ENCODE assay signal across 8 mouse cellular contexts in genomic region chr7:140080503-140081156, GRCm38 (mm10). TPM values are rescaled to one million over a fixed set of nuclear protein-coding genes. Genes with fewer than 3 reads are reported as not detected.
DNase-seq lines count a peak whose midpoint lies in the region; ATAC-seq and TF ChIP-seq lines count a peak whose summit lies in the region.

No protein-coding gene starts in this region.

- H3K9ac ChIP-seq in liver, adult 2 months (ENCODE audit: low read depth, low read length), result no peak overlapping the region

- no peak overlapping the region for H3K27ac ChIP-seq in embryonic fibroblast, embryonic 13.5 days (ENCODE audit: insufficient read depth, low read length)
- no peak overlapping the region for H3K27ac ChIP-seq in liver, adult 2 months (replicated peaks; ENCODE audit: insufficient read depth, low read depth, low read length)

- H3K36me3 ChIP-seq in liver, adult 2 months (ENCODE audit: control insufficient read depth, insufficient read depth, low read length), result no peaks in the 10 kb centered on the region

- no peaks in the 10 kb centered on the region for H3K79me2 ChIP-seq in liver, adult 2 months (ENCODE audit: control insufficient read depth, insufficient read depth, low read length)

- peak; percentile 62; the same call in 1 of the 2 replicates for TF ChIP-seq POLR2A in brain, embryonic 14.5 days (IDR thresholded peaks at IDR 0.05; ENCODE audit: borderline replicate concordance, extremely low read depth, insufficient read depth, insufficient read length, poor library complexity, severe bottlenecking)
- TF ChIP-seq POLR2A in embryonic fibroblast, embryonic 13.5 days (IDR thresholded peaks at IDR 0.05; ENCODE audit: low read depth, low read length), result no peak
- TF ChIP-seq POLR2A in liver, adult 2 months (IDR thresholded peaks at IDR 0.05; ENCODE audit: extremely low read depth, insufficient read depth, low read length), result no peak

- peak overlapping the region; percentile 14; the same call in 1 of the 2 replicates for H3K4me3 ChIP-seq in embryonic fibroblast, embryonic 13.5 days (ENCODE audit: insufficient read depth, low read length)
- H3K4me3 ChIP-seq in liver, adult 2 months (ENCODE audit: insufficient read depth, low read depth, low read length), result no peak overlapping the region

- intact Hi-C loops in heart, postnatal 10 days (cut with DNase I), result no loop called here

- 7% methylated on average over 24 of the region's 24 CpGs for WGBS in liver, adult 2 months

- TF ChIP-seq CTCF in brain, embryonic 14.5 days (IDR thresholded peaks at IDR 0.05; ENCODE audit: borderline replicate concordance, extremely low read depth, insufficient read depth, insufficient read length), result no peak
- TF ChIP-seq CTCF in embryonic fibroblast, embryonic 13.5 days (IDR thresholded peaks at IDR 0.05; ENCODE audit: borderline replicate concordance, insufficient read depth, low read length), result no peak
- TF ChIP-seq CTCF in liver, adult 2 months (IDR thresholded peaks at IDR 0.05; ENCODE audit: low read depth, low read length), result no peak

- H3K4me1 ChIP-seq in embryonic fibroblast, embryonic 13.5 days (ENCODE audit: control insufficient read depth, insufficient read depth, low read length), result no peaks in the 10 kb centered on the region
- no peaks in the 10 kb centered on the region for H3K4me1 ChIP-seq in liver, adult 2 months (ENCODE audit: control insufficient read depth, insufficient read depth, low read length)

- peak; percentile 71 for ATAC-seq in CD4-positive, CD25-positive, alpha-beta regulatory T cell, adult 4 months

- peak; percentile 97 for DNase-seq in brain, embryonic 14.5 days (ENCODE audit: low read depth)
- DNase-seq in heart, postnatal 10 days, result peak; percentile 71 to 77
- DNase-seq in kidney, postnatal 25 days, result peak; percentile 75 to 84
- DNase-seq in liver, adult 2 months (ENCODE audit: extremely low read depth, low read depth, low spot score), result peak; percentile 59
- DNase-seq in neural tube, embryonic 10.5 days (ENCODE audit: extremely low spot score, low spot score), result peak; percentile 85
- DNase-seq in thymus, postnatal 0 days (ENCODE audit: low spot score), result peak; percentile 41

- peaks cover 10% of the 10 kb centered on the region for H3K27me3 ChIP-seq in liver, adult 2 months (ENCODE audit: control insufficient read depth, insufficient read depth, low read length)

RNA-seq across cellular contexts. Expression of gene Caly, which starts 1.7 kb away (rescaled TPM):
- not detected for polyA plus RNA-seq in CD4-positive, CD25-positive, alpha-beta regulatory T cell, adult 4 months (2017; shearing (Covaris generic))
- polyA plus RNA-seq in brain, embryonic 14.5 days (2012; rRNA removed), result 146 and 172 TPM in 2 replicates
- not detected in 2 replicates for polyA plus RNA-seq in embryonic fibroblast, embryonic 13.5 days (2011; ENCODE audit: insufficient read length, low read depth, missing spikeins)
- total RNA-seq in heart, postnatal 10 days (2021), result under 1 TPM in 1 of 2 experiments, not detected in 1; 0.25 TPM
- total RNA-seq in liver, adult 2 months (2014; rRNA removed), result not detected in 2 replicates
- 0.07 and 0.15 TPM in 2 replicates for polyA plus RNA-seq in liver, adult 2 months (2012; rRNA removed)
- polyA plus RNA-seq in thymus, postnatal 0 days (2015; fragmentation: Nextera tagmentation; extraction: Ambion mirVana), result 0.44 and 0.52 TPM in 2 replicates

RNA-seq across cellular contexts. Expression of gene Prap1, which starts 12.6 kb away (rescaled TPM):
- polyA plus RNA-seq in CD4-positive, CD25-positive, alpha-beta regulatory T cell, adult 4 months (2017; shearing (Covaris generic)), result not detected
- 6.4 TPM in 1 of 2 replicates, not detected in the other for polyA plus RNA-seq in brain, embryonic 14.5 days (2012; rRNA removed)
- polyA plus RNA-seq in embryonic fibroblast, embryonic 13.5 days (2011; ENCODE audit: insufficient read length, low read depth, missing spikeins), result not detected in 2 replicates
- not detected for total RNA-seq in heart, postnatal 10 days (2021)
- not detected in 2 replicates for total RNA-seq in liver, adult 2 months (2014; rRNA removed)
- polyA plus RNA-seq in liver, adult 2 months (2012; rRNA removed), result not detected in 2 replicates
- 1.5 and 2.3 TPM in 2 replicates for polyA plus RNA-seq in thymus, postnatal 0 days (2015; fragmentation: Nextera tagmentation; extraction: Ambion mirVana)

RNA-seq across cellular contexts. Expression of gene Fuom, which starts 21.6 kb away (rescaled TPM):
- 1 to 10 TPM; 6.0 to 7.6 TPM for polyA plus RNA-seq in CD4-positive, CD25-positive, alpha-beta regulatory T cell, adult 4 months (2017; shearing (Covaris generic))
- 25.3 and 25.7 TPM in 2 replicates for polyA plus RNA-seq in brain, embryonic 14.5 days (2012; rRNA removed)
- 15.1 and 29.3 TPM in 2 replicates for polyA plus RNA-seq in embryonic fibroblast, embryonic 13.5 days (2011; ENCODE audit: insufficient read length, low read depth, missing spikeins)
- total RNA-seq in heart, postnatal 10 days (2021), result 10 to 100 TPM; 90.7 to 93.7 TPM
- total RNA-seq in liver, adult 2 months (2014; rRNA removed), result 68.6 and 72.7 TPM in 2 replicates
- 63.0 and 77.5 TPM in 2 replicates for polyA plus RNA-seq in liver, adult 2 months (2012; rRNA removed)
- polyA plus RNA-seq in thymus, postnatal 0 days (2015; fragmentation: Nextera tagmentation; extraction: Ambion mirVana), result 27.8 and 28.6 TPM in 2 replicates

RNA-seq across cellular contexts. Expression of gene Msx3, which starts 31.7 kb away (rescaled TPM):
- under 1 TPM in 1 of 2 experiments, not detected in 1; 0.20 TPM for polyA plus RNA-seq in CD4-positive, CD25-positive, alpha-beta regulatory T cell, adult 4 months (2017; shearing (Covaris generic))
- 1.3 and 4.0 TPM in 2 replicates for polyA plus RNA-seq in brain, embryonic 14.5 days (2012; rRNA removed)
- not detected in 2 replicates for polyA plus RNA-seq in embryonic fibroblast, embryonic 13.5 days (2011; ENCODE audit: insufficient read length, low read depth, missing spikeins)
- not detected for total RNA-seq in heart, postnatal 10 days (2021)
- total RNA-seq in liver, adult 2 months (2014; rRNA removed), result not detected in 2 replicates
- polyA plus RNA-seq in liver, adult 2 months (2012; rRNA removed), result not detected in 2 replicates
- polyA plus RNA-seq in thymus, postnatal 0 days (2015; fragmentation: Nextera tagmentation; extraction: Ambion mirVana), result 0.21 and 0.25 TPM in 2 replicates

RNA-seq across cellular contexts. Expression of gene Paox, which starts 35.0 kb away (rescaled TPM):
- polyA plus RNA-seq in CD4-positive, CD25-positive, alpha-beta regulatory T cell, adult 4 months (2017; shearing (Covaris generic)), result 1 to 10 TPM; 2.4 to 3.7 TPM
- polyA plus RNA-seq in brain, embryonic 14.5 days (2012; rRNA removed), result 5.1 and 6.0 TPM in 2 replicates
- 8.9 and 9.8 TPM in 2 replicates for polyA plus RNA-seq in embryonic fibroblast, embryonic 13.5 days (2011; ENCODE audit: insufficient read length, low read depth, missing spikeins)
- total RNA-seq in heart, postnatal 10 days (2021), result 1 to 10 TPM; 4.1 to 5.6 TPM
- total RNA-seq in liver, adult 2 months (2014; rRNA removed), result 86.9 and 87.5 TPM in 2 replicates
- 59.1 and 67.7 TPM in 2 replicates for polyA plus RNA-seq in liver, adult 2 months (2012; rRNA removed)
- polyA plus RNA-seq in thymus, postnatal 0 days (2015; fragmentation: Nextera tagmentation; extraction: Ambion mirVana), result 26.8 and 28.8 TPM in 2 replicates

Comparison
In these comparisons a context has a peak if more than half of its experiments do, and no peak if none do; other contexts are left out.
1. DNase-seq: peak in every context shown above with its lines; median percentile 97 in brain, embryonic 14.5 days; 85 in neural tube, embryonic 10.5 days; 80 in kidney, postnatal 25 days; 74 in heart, postnatal 10 days; 59 in liver, adult 2 months; 41 in thymus, postnatal 0 days.
2. RNA of gene Caly, which starts 1.7 kb away (polyA plus RNA-seq): 146 to 172 TPM in brain, embryonic 14.5 days; 0.44 to 0.52 TPM in thymus, postnatal 0 days, not detected in CD4-positive, CD25-positive, alpha-beta regulatory T cell, adult 4 months, 0.07 to 0.15 TPM in liver, adult 2 months and not detected in embryonic fibroblast, embryonic 13.5 days; every median in the first group is over 10 times any median in the second.